Mouse (Mus musculus) CH12.LX (cell line): ENCODE results near the gene Actl6a. TPM values are rescaled to one million over a fixed set of nuclear protein-coding genes. Genes with fewer than 3 reads are reported as not detected.

ENCODE experiments used
- DNase-seq: peaks from one replicate; pipeline ENCODE4 v3.0.0-alpha.2; 2013; ENCODE audit errors: extremely low read depth
- H3K27ac ChIP-seq: 2 replicates; pipeline ENCODE4 v1.5.1; 2012; ENCODE audit warnings: low read depth, mild to moderate bottlenecking, control low read depth, moderate library complexity; ENCODE audit not compliant: insufficient read depth
- H3K27me3 ChIP-seq: replicated peaks from 2 replicates; pipeline ENCODE3; 2012; ENCODE audit warnings: inconsistent platforms
- H3K36me3 ChIP-seq, 2 experiments: replicated peaks in 1 of 2; 2 replicates each; pipeline versions ENCODE3 to v1.6.1; 2012; ENCODE audit warnings: inconsistent platforms in 1 of 2, low read length in 1 of 2, mild to moderate bottlenecking in 1 of 2, mixed read lengths in 1 of 2, moderate library complexity in 1 of 2; ENCODE audit not compliant: control insufficient read depth in 1 of 2, insufficient read depth in 1 of 2
- H3K4me1 ChIP-seq, 2 experiments: 2 replicates each; pipeline ENCODE4 v1.6.1; 2012; ENCODE audit warnings: inconsistent platforms in 1 of 2, moderate library complexity in 1 of 2; ENCODE audit not compliant: insufficient read depth in 2 of 2, control insufficient read depth in 1 of 2
- H3K4me2 ChIP-seq: 2 replicates; pipeline ENCODE4 v1.6.1; 2012; ENCODE audit warnings: low read depth, mild to moderate bottlenecking, control low read depth; ENCODE audit not compliant: poor library complexity, insufficient read depth, severe bottlenecking
- H3K4me3 ChIP-seq, 3 experiments: fragments of 150-350 bp in 1 of 3; sonication (generic) in 1 of 3; replicated peaks in 1 of 3; 2 replicates each; pipeline versions ENCODE3 to v1.5.1; 2011 to 2012; ENCODE audit warnings: low read depth in 2 of 3, low read length in 2 of 3, mild to moderate bottlenecking in 2 of 3, moderate library complexity in 2 of 3, control low read depth in 1 of 3, improper control_type of control experiment in 1 of 3, inconsistent platforms in 1 of 3, mixed read lengths in 1 of 3; ENCODE audit not compliant: poor library complexity in 1 of 3
- H3K79me2 ChIP-seq: replicated peaks from 2 replicates; pipeline ENCODE4 v1.6.1; 2012; ENCODE audit warnings: mild to moderate bottlenecking, moderate library complexity; ENCODE audit not compliant: control insufficient read depth, poor library complexity, insufficient read depth, severe bottlenecking; ENCODE audit errors: extremely low read depth
- H3K9ac ChIP-seq: 2 replicates; pipeline ENCODE4 v1.6.1; 2012; ENCODE audit warnings: low read depth, mild to moderate bottlenecking, control low read depth, moderate library complexity; ENCODE audit not compliant: insufficient read depth
- H3K9me3 ChIP-seq: replicated peaks from 2 replicates; pipeline ENCODE3; 2012; ENCODE audit warnings: low read length, inconsistent platforms, mixed read lengths
- BHLHE40 ChIP-seq: IDR thresholded peaks from 2 replicates; pipeline ENCODE4 v1.6.1; 2011; ENCODE audit warnings: mild to moderate bottlenecking, low read depth, low read length, improper control_type of control experiment
- CHD2 ChIP-seq: IDR thresholded peaks from 2 replicates; pipeline ENCODE4 v1.6.1; 2011; ENCODE audit warnings: low read length, improper control_type of control experiment
- CTCF ChIP-seq, 2 experiments: IDR thresholded peaks in 1 of 2; conservative IDR thresholded peaks in 1 of 2; 2 replicates each; pipeline ENCODE4 v1.5.1; 2011 to 2012; ENCODE audit warnings: low read depth in 2 of 2, low read length in 2 of 2, improper control_type of control experiment in 1 of 2, inconsistent platforms in 1 of 2, mild to moderate bottlenecking in 1 of 2, moderate library complexity in 1 of 2
- E2F4 ChIP-seq: IDR thresholded peaks from 2 replicates; pipeline ENCODE4 v1.6.1; 2011; ENCODE audit warnings: low read depth, low read length, improper control_type of control experiment; ENCODE audit not compliant: insufficient replicate concordance
- ELF1 ChIP-seq: IDR thresholded peaks from 2 replicates; pipeline ENCODE4 v1.6.1; 2014; ENCODE audit warnings: low read depth, mild to moderate bottlenecking, inconsistent platforms, low read length, improper control_type of control experiment
- EP300 ChIP-seq: IDR thresholded peaks from 2 replicates; pipeline ENCODE4 v1.6.1; 2011; ENCODE audit warnings: low read length, improper control_type of control experiment
- ETS1 ChIP-seq: conservative IDR thresholded peaks from 2 replicates; pipeline ENCODE4 v1.6.1; 2012; ENCODE audit warnings: low read depth, mild to moderate bottlenecking, inconsistent platforms, low read length, improper control_type of control experiment, moderate library complexity
- GABPA ChIP-seq: IDR thresholded peaks from 2 replicates; pipeline ENCODE4 v1.6.1; 2012; ENCODE audit warnings: low read depth, low read length, improper control_type of control experiment, inconsistent platforms; ENCODE audit not compliant: insufficient replicate concordance
- IRF4 ChIP-seq: IDR thresholded peaks from 2 replicates; pipeline ENCODE4 v1.6.1; 2014; ENCODE audit warnings: low read depth, mild to moderate bottlenecking, inconsistent platforms, low read length, improper control_type of control experiment
- JUND ChIP-seq: conservative IDR thresholded peaks from 2 replicates; pipeline ENCODE4 v1.6.1; 2011; ENCODE audit warnings: low read depth, low read length, improper control_type of control experiment
- MAFK ChIP-seq: IDR thresholded peaks from 2 replicates; pipeline ENCODE4 v1.6.1; 2011; ENCODE audit warnings: low read length, improper control_type of control experiment; ENCODE audit not compliant: insufficient replicate concordance
- MAX ChIP-seq: IDR thresholded peaks from 2 replicates; pipeline ENCODE4 v1.6.1; 2011; ENCODE audit warnings: low read length, improper control_type of control experiment
- MEF2A ChIP-seq: IDR thresholded peaks from 2 replicates; pipeline ENCODE4 v1.6.1; 2014; ENCODE audit warnings: low read depth, mild to moderate bottlenecking, inconsistent platforms, low read length, improper control_type of control experiment, borderline replicate concordance
- MXI1 ChIP-seq: IDR thresholded peaks from 2 replicates; pipeline ENCODE4 v1.6.1; 2011; ENCODE audit warnings: mild to moderate bottlenecking, low read depth, low read length, improper control_type of control experiment
- NELFE ChIP-seq: IDR thresholded peaks from 2 replicates; pipeline ENCODE4 v1.6.1; 2011; ENCODE audit warnings: low read depth, low read length, improper control_type of control experiment
- NRF1 ChIP-seq: IDR thresholded peaks from 2 replicates; pipeline ENCODE4 v1.6.1; 2014; ENCODE audit warnings: low read depth, mild to moderate bottlenecking, inconsistent platforms, low read length, improper control_type of control experiment, moderate library complexity
- PAX5 ChIP-seq: IDR thresholded peaks from 2 replicates; pipeline ENCODE4 v1.6.1; 2012; ENCODE audit warnings: low read length, inconsistent platforms, mixed read lengths
- POLR2A ChIP-seq: IDR thresholded peaks from 2 replicates; pipeline ENCODE4 v1.6.1; 2011; ENCODE audit warnings: low read depth, mild to moderate bottlenecking, improper control_type of control experiment, low read length
- RAD21 ChIP-seq: IDR thresholded peaks from 2 replicates; pipeline ENCODE4 v1.6.1; 2011; ENCODE audit warnings: low read depth, mild to moderate bottlenecking, low read length, improper control_type of control experiment, moderate library complexity
- TCF12 ChIP-seq: IDR thresholded peaks from 2 replicates; pipeline ENCODE4 v1.6.1; 2014; ENCODE audit warnings: low read depth, mild to moderate bottlenecking, inconsistent platforms, low read length, improper control_type of control experiment
- USF1 ChIP-seq: IDR thresholded peaks from 2 replicates; pipeline ENCODE4 v1.6.1; 2014; ENCODE audit warnings: low read depth, mild to moderate bottlenecking, inconsistent platforms, low read length, improper control_type of control experiment
- USF2 ChIP-seq: conservative IDR thresholded peaks from 2 replicates; pipeline ENCODE4 v1.6.1; 2011; ENCODE audit warnings: low read depth, low read length, improper control_type of control experiment
- ZC3H11A ChIP-seq: IDR thresholded peaks from 2 replicates; pipeline ENCODE4 v1.6.1; 2012; ENCODE audit warnings: low read depth, mild to moderate bottlenecking, inconsistent platforms, low read length, improper control_type of control experiment
- ZKSCAN1 ChIP-seq: IDR thresholded peaks from 2 replicates; pipeline ENCODE4 v1.6.1; 2012; ENCODE audit warnings: low read depth, inconsistent platforms, low read length, improper control_type of control experiment, borderline replicate concordance
- ZMIZ1 ChIP-seq: IDR thresholded peaks from 2 replicates; pipeline ENCODE4 v1.6.1; 2012; ENCODE audit warnings: low read depth, mild to moderate bottlenecking, inconsistent platforms, low read length, improper control_type of control experiment
- ZNF384 ChIP-seq: IDR thresholded peaks from 2 replicates; pipeline ENCODE4 v1.6.1; 2012; ENCODE audit warnings: low read depth, low read length, improper control_type of control experiment, inconsistent platforms
- dilution Hi-C: fragments of 300-500 bp; cut with MboI; formaldehyde crosslinking; loops from 2 replicates; pipeline ENCODE4 v1.14.3; 2020; ENCODE audit warnings: low sequenced_read_pairs; ENCODE audit not compliant: extremely low pct_unique_long_range_greater_than_20kb, extremely low pct_ligation_motif_present
- in situ Hi-C: fragments of 300-500 bp; cut with MboI; formaldehyde crosslinking; loops from 3 replicates; pipeline ENCODE4 v1.14.3; 2019; ENCODE audit warnings: low sequenced_read_pairs, low pct_ligation_motif_present, low pct_unique_long_range_greater_than_20kb, mixed read lengths
- polyA plus RNA-seq: library from polyadenylated mRNA; unstranded; fragments of >175 nt; gene quantifications from 2 replicates; pipeline ENCODE4 v1.2.1, GENCODE M21; 2012; ENCODE audit warnings: low read depth; ENCODE audit not compliant: insufficient read length
- total RNA-seq, 2 experiments: library from RNA; depleted of rRNA; stranded (reverse); fragments of 300-350 nt in 1 of 2; fragments of >200 nt in 1 of 2; gene quantifications; 2 replicates each; pipeline ENCODE4 v1.2.3; 2012 to 2014

Actl6a gene
- total and polyA plus RNA-seq, 3 experiments: 80.7 to 132 (median 89.1) TPM

DNA sequence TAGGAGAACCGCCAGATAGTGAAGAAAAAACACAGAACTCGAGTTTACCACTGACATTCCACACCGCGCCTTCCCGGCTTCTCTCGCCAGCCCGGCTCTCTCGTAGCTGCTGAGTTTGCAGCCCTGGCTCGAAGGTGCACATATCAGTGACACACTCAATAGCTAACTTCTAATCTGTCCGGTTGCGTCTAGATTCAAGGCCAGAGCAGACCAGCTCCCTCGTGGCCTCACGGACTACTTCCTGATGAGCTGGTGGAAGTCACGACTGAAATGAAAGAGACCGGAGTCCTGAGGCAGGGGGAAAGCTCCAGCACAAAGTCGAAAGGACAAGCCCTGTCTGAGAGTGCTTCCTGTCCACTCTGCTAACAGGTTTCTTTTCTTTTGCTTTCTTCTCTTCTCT, 47.3 kb upstream of the Actl6a start:
- H3K4me3 ChIP-seq: no peak overlapping the region
- H3K9me3 ChIP-seq: no peaks in the 10 kb centered on the region
- no peak for DNase-seq
- H3K79me2 ChIP-seq: no peaks in the 10 kb centered on the region
- dilution Hi-C loops (no loop called here), in situ Hi-C loops (no loop called here)
- H3K4me2 ChIP-seq: no peak overlapping the region
- H3K36me3 ChIP-seq: no peaks in the 10 kb centered on the region
- no peak for TF ChIP-seq EP300
- no peak for TF ChIP-seq CHD2
- no peak for TF ChIP-seq MAFK
- TF ChIP-seq NRF1: no peak
- no peak for TF ChIP-seq ZMIZ1
- TF ChIP-seq ZC3H11A: no peak
- TF ChIP-seq TCF12: no peak
- no peak for TF ChIP-seq MAX
- no peak for TF ChIP-seq ZKSCAN1
- no peak overlapping the region for H3K27ac ChIP-seq
- peaks cover 13 to 20% of the 10 kb centered on the region in 2 experiments for H3K4me1 ChIP-seq
- H3K9ac ChIP-seq: no peak overlapping the region
- no peaks in the 10 kb centered on the region for H3K27me3 ChIP-seq

DNA sequence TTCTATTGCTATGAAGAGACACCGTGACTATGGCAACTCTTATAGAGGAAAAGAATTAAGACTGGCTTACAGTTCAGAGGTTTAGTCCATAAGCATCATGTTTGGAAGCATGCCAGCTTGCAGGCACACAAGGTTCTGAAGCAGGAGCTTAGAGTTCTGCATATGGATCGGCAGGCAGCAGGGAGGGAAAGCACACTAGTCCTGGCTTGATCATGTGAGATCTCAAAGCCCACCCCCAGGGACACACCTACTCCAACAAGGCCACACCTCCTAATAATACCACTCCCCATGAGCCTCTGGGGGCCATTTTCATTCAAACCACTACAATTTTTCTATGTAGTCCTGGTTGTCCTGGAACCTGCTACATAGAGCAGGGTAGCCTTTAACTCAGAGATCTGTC, 46.6 kb upstream of the Actl6a start:
- dilution Hi-C loops: no loop called here

DNA sequence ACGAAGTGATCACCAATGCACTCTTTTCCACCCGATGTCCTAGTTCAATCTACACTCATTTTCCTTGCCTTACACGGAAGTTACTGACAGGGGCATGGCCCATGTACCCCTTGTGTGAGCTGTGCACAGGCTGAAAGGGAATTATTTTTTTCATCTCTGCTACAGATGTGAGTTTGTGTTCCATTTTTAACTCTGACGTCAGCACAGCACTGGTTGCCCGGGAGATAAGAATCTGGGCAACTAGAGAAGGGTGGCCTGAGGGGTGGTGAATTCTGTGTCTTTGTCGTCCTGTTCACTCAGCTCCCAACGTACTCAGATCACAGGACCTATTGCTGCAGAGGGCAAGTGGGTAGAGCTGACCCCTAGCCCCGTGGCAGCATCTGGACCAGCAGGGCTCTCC, 45.8 kb upstream of the Actl6a start:
- Histone ChIP-seq H3K27me3 (no peaks in the 10 kb centered on the region), H3K4me2 (peak overlapping the region; percentile 35; the same call in 1 of the 2 replicates), H3K9me3 (no peaks in the 10 kb centered on the region), H3K27ac (no peak overlapping the region), H3K4me1 (peaks cover 11 to 20% of the 10 kb centered on the region in 2 experiments), H3K9ac (no peak overlapping the region), H3K36me3 (no peaks in the 10 kb centered on the region), H3K4me3 (no peak overlapping the region), H3K79me2 (no peaks in the 10 kb centered on the region)
- in situ Hi-C loops (no loop called here), dilution Hi-C loops (no loop called here)
- DNase-seq: peak; percentile 65
- TF ChIP-seq IRF4 (peak; percentile 51; the same call in 1 of the 2 replicates), E2F4 (no peak), ELF1 (0 out of 2 replicates have a peak, but pooled peaks have one; percentile 34), MAFK (no peak), MXI1 (0 out of 2 replicates have a peak, but pooled peaks have one; percentile 46), EP300 (peak; percentile 39; the same call in 1 of the 2 replicates), JUND (peak; percentile 55; the same call in 1 of the 2 replicates), MAX (0 out of 2 replicates have a peak, but pooled peaks have one; percentile 15), CTCF (conservative IDR thresholded peaks at IDR 0.05 in 1 of 2, IDR thresholded peaks at IDR 0.05 in 1 of 2; ENCODE audit: low read depth in 2 of 2, low read length in 2 of 2) (no peak), USF1 (no peak), MEF2A (peak; percentile 99), GABPA (no peak), CHD2 (no peak), NELFE (no peak), USF2 (no peak), NRF1 (no peak), ZNF384 (peak; percentile 75), BHLHE40 (no peak), ETS1 (no peak), PAX5 (no peak), ZMIZ1 (no peak), RAD21 (no peak)

More for the DNA sequence above, 46.6 kb upstream of the Actl6a start:
- no peak overlapping the region for H3K4me3 ChIP-seq
- no peaks in the 10 kb centered on the region for H3K27me3 ChIP-seq
- no peaks in the 10 kb centered on the region for H3K79me2 ChIP-seq
- H3K36me3 ChIP-seq: no peaks in the 10 kb centered on the region
- in situ Hi-C loops: no loop called here
- H3K27ac ChIP-seq: no peak overlapping the region
- TF ChIP-seq POLR2A (no peak), BHLHE40 (no peak)
- H3K9me3 ChIP-seq: no peaks in the 10 kb centered on the region
- peak; percentile 3 for DNase-seq
- no peak overlapping the region for H3K9ac ChIP-seq
- peaks cover 11 to 20% of the 10 kb centered on the region in 2 experiments for H3K4me1 ChIP-seq
- H3K4me2 ChIP-seq: no peak overlapping the region
